Mouse (Mus musculus) liver, embryonic 15.5 days (tissue): ENCODE data around the gene Chrm1. TPM values are rescaled to one million over a fixed set of nuclear protein-coding genes. Genes with fewer than 3 reads are reported as not detected.

Source experiments
- ATAC-seq: fragments of 200-750 bp; cut with Nextera tagmentation; 2 replicates; pipeline ENCODE4 v1.8.0; 2017; ENCODE audit warnings: moderate number of reproducible peaks, mild to moderate bottlenecking, moderate library complexity; ENCODE audit not compliant: insufficient read depth
- H3K27ac ChIP-seq: fragments of 300-500 bp; sonication (generic); replicated peaks from 2 replicates; pipeline ENCODE4 v1.5.1; 2015; ENCODE audit warnings: mild to moderate bottlenecking, inconsistent platforms
- H3K27me3 ChIP-seq: fragments of 300-500 bp; sonication (generic); 2 replicates; pipeline ENCODE4 v1.6.1; 2015; ENCODE audit warnings: mild to moderate bottlenecking, inconsistent platforms
- H3K36me3 ChIP-seq: fragments of 300-500 bp; sonication (generic); replicated peaks from 2 replicates; pipeline ENCODE4 v1.6.1; 2015; ENCODE audit warnings: moderate library complexity, mild to moderate bottlenecking, inconsistent platforms
- H3K4me1 ChIP-seq: fragments of 300-500 bp; sonication (generic); replicated peaks from 2 replicates; pipeline ENCODE4 v1.6.1; 2015; ENCODE audit warnings: inconsistent platforms
- H3K4me2 ChIP-seq: fragments of 300-500 bp; sonication (generic); 2 replicates; pipeline ENCODE4 v1.6.1; 2015; ENCODE audit warnings: moderate library complexity, mild to moderate bottlenecking, inconsistent platforms
- H3K4me3 ChIP-seq: fragments of 300-500 bp; sonication (generic); replicated peaks from 2 replicates; pipeline ENCODE4 v1.5.1; 2015; ENCODE audit warnings: mild to moderate bottlenecking, inconsistent platforms
- H3K9ac ChIP-seq: fragments of 300-500 bp; sonication (generic); 2 replicates; pipeline ENCODE4 v1.6.1; 2015; ENCODE audit warnings: moderate library complexity, mild to moderate bottlenecking, inconsistent platforms
- H3K9me3 ChIP-seq: fragments of 300-500 bp; sonication (generic); replicated peaks from 2 replicates; pipeline ENCODE4 v1.6.1; 2016; ENCODE audit warnings: inconsistent platforms
- WGBS: fragments of 180-500 bp; shearing (Covaris S2); methylation state at CpG from one replicate; pipeline ENCODE4 v1.1.7; 2015; ENCODE audit warnings: mixed read lengths; ENCODE audit not compliant: insufficient replicate concordance; 5-methylcytosine and 5-hydroxymethylcytosine counted together
- polyA plus RNA-seq: library from polyadenylated mRNA; unstranded; fragments of >200 nt; fragmentation: Nextera tagmentation; extraction: Ambion mirVana; gene quantifications from 2 replicates; pipeline ENCODE4 v1.2.1, GENCODE M21; 2015

Chrm1 gene
- 0.02 TPM in 1 of 2 replicates, not detected in the other for polyA plus RNA-seq

GRCm38 (mm10) chr19:8663360-8663839 is at the start of gene Chrm1:
Chrm1 (plus strand) TSS chr19:8663789.
- Histone ChIP-seq H3K4me3 (peak within 1 kb of the TSS; percentile 42; the same call in 1 of the 2 replicates), H3K27me3 (peaks cover 38% of the 10 kb centered on the region), H3K27ac (no peak within 1 kb of the TSS), H3K9ac (no peak within 1 kb of the TSS), H3K9me3 (no peaks in the 10 kb centered on the region), H3K4me2 (peak within 1 kb of the TSS; percentile 73), H3K4me1 (peaks cover 36% of the 10 kb centered on the region), H3K36me3 (no peaks in the 10 kb centered on the region)
- no peak for ATAC-seq
- whole genome bisulfite sequencing = 68% methylated on average over 9 of the region's 9 CpGs

- H3K4me1 ChIP-seq = no peaks in the 10 kb centered on the region
- WGBS = 46% methylated on average over 2 of the region's 2 CpGs
- no peak for ATAC-seq
Measured at GRCm38 (mm10) chr19:8614343-8614742, 49.2 kb upstream of the Chrm1 start.

GRCm38 (mm10) chr19:8616314-8616713 is 47.3 kb upstream of the Chrm1 start:
- no peak overlapping the region for H3K9ac ChIP-seq
- H3K9me3 ChIP-seq = no peaks in the 10 kb centered on the region
- ATAC-seq = no peak
- WGBS = 27% methylated on average over 4 of the region's 4 CpGs
- H3K4me2 ChIP-seq = no peak overlapping the region
- no peak overlapping the region for H3K4me3 ChIP-seq
- no peaks in the 10 kb centered on the region for H3K36me3 ChIP-seq
- H3K4me1 ChIP-seq = no peaks in the 10 kb centered on the region
- peaks cover 18% of the 10 kb centered on the region; the same call in 1 of the 2 replicates for H3K27me3 ChIP-seq
- no peak overlapping the region for H3K27ac ChIP-seq

More at GRCm38 (mm10) chr19:8614343-8614742, 49.2 kb upstream of the Chrm1 start:
- H3K27me3 ChIP-seq = peaks cover 18% of the 10 kb centered on the region; the same call in 1 of the 2 replicates
- no peak overlapping the region for H3K27ac ChIP-seq
- H3K4me2 ChIP-seq = no peak overlapping the region
- H3K4me3 ChIP-seq = no peak overlapping the region
- H3K9me3 ChIP-seq = no peaks in the 10 kb centered on the region
- H3K9ac ChIP-seq = no peak overlapping the region
- H3K36me3 ChIP-seq = no peaks in the 10 kb centered on the region

- H3K27ac ChIP-seq = no peak within 1 kb of the TSS
- no peaks in the 10 kb centered on the region for H3K9me3 ChIP-seq
- H3K27me3 ChIP-seq = peaks cover 18% of the 10 kb centered on the region; the same call in 1 of the 2 replicates
- no peak within 1 kb of the TSS for H3K4me3 ChIP-seq
- no peaks in the 10 kb centered on the region for H3K36me3 ChIP-seq
- H3K4me1 ChIP-seq = no peaks in the 10 kb centered on the region
- ATAC-seq = no peak
- 56% methylated on average over 7 of the region's 7 CpGs for WGBS
- no peak within 1 kb of the TSS for H3K9ac ChIP-seq
- no peak within 1 kb of the TSS for H3K4me2 ChIP-seq
Measured at GRCm38 (mm10) chr19:8617904-8618303, 45.7 kb upstream of the Chrm1 start, which contains the start of gene Slc22a6. Slc22a6 (plus strand) TSS chr19:8618039.

GRCm38 (mm10) chr19:8621098-8621497 is 42.5 kb upstream of the Chrm1 start:
- Histone ChIP-seq H3K4me3 (no peak overlapping the region), H3K27me3 (no peaks in the 10 kb centered on the region; the same call in 1 of the 2 replicates), H3K27ac (no peak overlapping the region), H3K9ac (no peak overlapping the region), H3K36me3 (no peaks in the 10 kb centered on the region), H3K4me1 (no peaks in the 10 kb centered on the region), H3K4me2 (no peak overlapping the region), H3K9me3 (no peaks in the 10 kb centered on the region)
- WGBS = 76% methylated on average over 7 of the region's 7 CpGs
- ATAC-seq = no peak

DNA sequence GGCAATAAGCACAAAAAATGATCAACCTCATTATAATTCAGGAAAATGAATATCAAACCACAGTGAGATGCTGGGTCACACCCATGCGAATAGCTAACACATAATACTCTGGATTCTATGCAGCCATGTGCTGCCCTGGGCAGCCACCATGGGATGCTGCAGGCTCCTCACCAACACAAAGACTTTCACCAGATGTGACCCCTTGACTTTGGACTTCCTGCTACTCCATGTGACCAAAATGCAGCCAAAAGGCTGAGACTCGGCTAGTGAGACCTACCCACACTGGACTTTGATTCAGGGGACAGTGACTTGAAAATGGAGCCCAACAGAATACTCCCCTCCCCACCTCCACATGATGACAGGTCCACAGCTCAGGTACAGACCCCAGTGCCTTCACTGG is 33.3 kb upstream of the Chrm1 start:
- no peaks in the 10 kb centered on the region for H3K36me3 ChIP-seq
- peak; percentile 34; the same call in 1 of the 2 replicates for ATAC-seq
- H3K27me3 ChIP-seq = no peaks in the 10 kb centered on the region; the same call in 1 of the 2 replicates
- no peak overlapping the region for H3K4me3 ChIP-seq
- no peak overlapping the region for H3K9ac ChIP-seq
- no peaks in the 10 kb centered on the region for H3K9me3 ChIP-seq
- no peak overlapping the region for H3K4me2 ChIP-seq
- 47% methylated on average over 2 of the region's 2 CpGs for WGBS
- no peak overlapping the region for H3K27ac ChIP-seq
- H3K4me1 ChIP-seq = 0 out of 2 replicates have a peak, but pooled peaks cover 4% of the 10 kb centered on the region

DNA sequence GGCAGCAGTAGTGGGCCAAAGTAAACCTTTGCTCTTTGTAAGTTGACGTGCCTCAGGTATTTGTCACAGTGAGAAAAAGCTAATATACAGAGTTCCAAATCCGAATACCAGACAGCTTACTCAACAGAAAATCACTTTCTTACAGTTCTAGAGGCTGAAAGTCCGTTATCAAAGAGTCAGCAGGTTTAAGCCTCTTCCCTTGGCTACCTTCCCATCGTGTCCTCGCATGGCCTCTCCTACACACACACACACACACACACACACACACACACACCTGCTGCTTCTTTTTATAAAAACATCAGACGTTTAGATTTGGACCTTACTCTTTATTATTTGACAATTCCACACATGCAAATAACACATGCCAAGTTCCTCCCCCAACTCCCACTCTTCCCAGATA is 32.8 kb upstream of the Chrm1 start:
- H3K9me3 ChIP-seq = no peaks in the 10 kb centered on the region
- H3K4me3 ChIP-seq = no peak overlapping the region
- ATAC-seq = no peak
- 47% methylated on average over 6 of the region's 6 CpGs for WGBS
- 0 out of 2 replicates have a peak, but pooled peaks cover 4% of the 10 kb centered on the region for H3K4me1 ChIP-seq
- no peak overlapping the region for H3K4me2 ChIP-seq
- no peaks in the 10 kb centered on the region for H3K27me3 ChIP-seq
- no peak overlapping the region for H3K27ac ChIP-seq
- no peaks in the 10 kb centered on the region for H3K36me3 ChIP-seq
- H3K9ac ChIP-seq = no peak overlapping the region

GRCm38 (mm10) chr19:8632029-8632428 is 31.6 kb upstream of the Chrm1 start:
- ATAC-seq = no peak
- no peaks in the 10 kb centered on the region for H3K36me3 ChIP-seq
- no peak overlapping the region for H3K4me2 ChIP-seq
- no peak overlapping the region for H3K9ac ChIP-seq
- 36% methylated on average over 1 of the region's 1 CpGs for WGBS
- H3K27ac ChIP-seq = no peak overlapping the region
- H3K4me3 ChIP-seq = no peak overlapping the region
- no peaks in the 10 kb centered on the region for H3K9me3 ChIP-seq
- H3K27me3 ChIP-seq = no peaks in the 10 kb centered on the region
- 0 out of 2 replicates have a peak, but pooled peaks cover 4% of the 10 kb centered on the region for H3K4me1 ChIP-seq

DNA sequence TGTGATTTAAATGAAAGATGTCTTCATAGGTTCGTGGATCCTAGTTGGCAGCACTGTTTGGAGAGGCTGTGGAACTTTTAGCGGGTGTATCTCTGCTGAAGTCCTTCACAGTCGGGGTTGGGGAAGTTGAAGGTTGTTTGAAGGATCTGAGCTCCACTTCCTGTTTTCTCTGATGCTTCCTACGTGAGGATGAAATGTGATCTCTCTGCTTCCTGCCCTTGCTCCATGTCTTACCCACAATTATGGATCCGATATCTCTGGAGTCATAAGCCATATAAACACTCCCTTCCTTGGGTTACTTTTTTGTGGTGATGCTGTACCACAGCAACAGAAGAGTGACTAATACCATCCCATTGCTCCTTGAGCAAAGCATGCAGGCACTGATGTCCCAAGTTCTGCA is 21.5 kb upstream of the Chrm1 start:
- WGBS = 14% methylated on average over 5 of the region's 5 CpGs
- H3K27ac ChIP-seq = no peak overlapping the region
- ATAC-seq = no peak

GRCm38 (mm10) chr19:8646393-8646792 is 17.2 kb upstream of the Chrm1 start:
- no peak overlapping the region for H3K4me3 ChIP-seq
- WGBS = 62% methylated on average over 2 of the region's 2 CpGs
- H3K27ac ChIP-seq = no peak overlapping the region
- H3K9ac ChIP-seq = no peak overlapping the region
- H3K4me1 ChIP-seq = no peaks in the 10 kb centered on the region
- no peaks in the 10 kb centered on the region for H3K36me3 ChIP-seq
- ATAC-seq = no peak
- H3K9me3 ChIP-seq = no peaks in the 10 kb centered on the region
- H3K4me2 ChIP-seq = no peak overlapping the region
- no peaks in the 10 kb centered on the region for H3K27me3 ChIP-seq

More for the DNA sequence above, 21.5 kb upstream of the Chrm1 start:
- H3K36me3 ChIP-seq = no peaks in the 10 kb centered on the region
- no peaks in the 10 kb centered on the region for H3K27me3 ChIP-seq
- no peak overlapping the region for H3K4me2 ChIP-seq
- H3K4me1 ChIP-seq = no peaks in the 10 kb centered on the region
- H3K9me3 ChIP-seq = no peaks in the 10 kb centered on the region
- no peak overlapping the region for H3K4me3 ChIP-seq
- no peak overlapping the region for H3K9ac ChIP-seq

GRCm38 (mm10) chr19:8655833-8656232 is 7.8 kb upstream of the Chrm1 start:
- Histone ChIP-seq H3K4me2 (no peak overlapping the region), H3K4me1 (no peaks in the 10 kb centered on the region), H3K27ac (no peak overlapping the region), H3K27me3 (peaks cover 6% of the 10 kb centered on the region; the same call in 1 of the 2 replicates), H3K4me3 (no peak overlapping the region), H3K9ac (no peak overlapping the region), H3K9me3 (no peaks in the 10 kb centered on the region), H3K36me3 (no peaks in the 10 kb centered on the region)
- no peak for ATAC-seq

GRCm38 (mm10) chr19:8656341-8656740 is 7.2 kb upstream of the Chrm1 start:
- Histone ChIP-seq H3K4me1 (no peaks in the 10 kb centered on the region), H3K27ac (no peak overlapping the region), H3K36me3 (no peaks in the 10 kb centered on the region), H3K9ac (no peak overlapping the region), H3K27me3 (peaks cover 10% of the 10 kb centered on the region; the same call in 1 of the 2 replicates), H3K4me3 (no peak overlapping the region), H3K4me2 (no peak overlapping the region), H3K9me3 (no peaks in the 10 kb centered on the region)
- WGBS = 65% methylated on average over 4 of the region's 4 CpGs
- no peak for ATAC-seq
